Mouse (Mus musculus) liver, adult 2 months (tissue): Measurements from ENCODE around the gene Grm7. TPM values are rescaled to one million over a fixed set of nuclear protein-coding genes. Genes with fewer than 3 reads are reported as not detected.

Experiments used
- DNase-seq: peaks from one replicate; pipeline ENCODE4 v3.0.0-alpha.2; 2011; ENCODE audit warnings: low read depth, low spot score; ENCODE audit errors: extremely low read depth
- H3K27ac ChIP-seq: fragments of 200-500 bp; replicated peaks from 2 replicates; pipeline ENCODE4 v1.5.1; 2012; ENCODE audit warnings: low read depth, mild to moderate bottlenecking, control low read depth, inconsistent platforms, low read length; ENCODE audit not compliant: insufficient read depth
- H3K27me3 ChIP-seq: fragments of 200-500 bp; 2 replicates; pipeline ENCODE4 v1.6.1; 2012; ENCODE audit warnings: mild to moderate bottlenecking, moderate library complexity, low read length, inconsistent platforms; ENCODE audit not compliant: control insufficient read depth, insufficient read depth
- H3K36me3 ChIP-seq: fragments of 200-500 bp; 2 replicates; pipeline ENCODE4 v1.6.1; 2012; ENCODE audit warnings: low read length, inconsistent platforms; ENCODE audit not compliant: control insufficient read depth, insufficient read depth
- H3K4me1 ChIP-seq: fragments of 200-500 bp; 2 replicates; pipeline ENCODE4 v1.6.1; 2011; ENCODE audit warnings: low read length; ENCODE audit not compliant: control insufficient read depth, insufficient read depth
- H3K4me3 ChIP-seq: fragments of 200-500 bp; 2 replicates; pipeline ENCODE4 v1.5.1; 2011; ENCODE audit warnings: low read depth, mild to moderate bottlenecking, control low read depth, low read length, moderate library complexity; ENCODE audit not compliant: insufficient read depth
- H3K79me2 ChIP-seq: fragments of 200-500 bp; 2 replicates; pipeline ENCODE4 v1.6.1; 2012; ENCODE audit warnings: inconsistent platforms, mild to moderate bottlenecking, low read length, moderate library complexity; ENCODE audit not compliant: control insufficient read depth, insufficient read depth
- H3K9ac ChIP-seq: fragments of 200-500 bp; 2 replicates; pipeline ENCODE4 v1.6.1; 2012; ENCODE audit warnings: low read depth, mild to moderate bottlenecking, control low read depth, inconsistent platforms, low read length
- CTCF ChIP-seq: fragments of 200-500 bp; IDR thresholded peaks from 2 replicates; pipeline ENCODE4 v1.5.1; 2011; ENCODE audit warnings: low read depth, low read length, control low read depth
- POLR2A ChIP-seq: fragments of 200-500 bp; IDR thresholded peaks from 2 replicates; pipeline ENCODE4 v1.6.1; 2011; ENCODE audit warnings: low read length, control low read depth; ENCODE audit not compliant: insufficient read depth; ENCODE audit errors: extremely low read depth
- WGBS: fragments of 180-500 bp; shearing (Covaris S2); methylation state at CpG from one replicate; pipeline ENCODE4 v1.1.7; 2018; 5-methylcytosine and 5-hydroxymethylcytosine counted together
- polyA plus RNA-seq: library from polyadenylated mRNA; depleted of rRNA; stranded (reverse); fragments of >200 nt; gene quantifications from 2 replicates; pipeline ENCODE4 v1.2.3, GENCODE M21; 2012
- total RNA-seq: library from RNA; depleted of rRNA; stranded (reverse); fragments of >200 nt; gene quantifications from 2 replicates; pipeline ENCODE4 v1.2.3, GENCODE M21; 2014

Grm7 gene
- total and polyA plus RNA-seq, 2 experiments = not detected

- no peak overlapping the region for H3K9ac ChIP-seq
- no peak for TF ChIP-seq POLR2A
- no peak for TF ChIP-seq CTCF
- no peaks in the 10 kb centered on the region for H3K4me1 ChIP-seq
- no peaks in the 10 kb centered on the region for H3K27me3 ChIP-seq
- no peak overlapping the region for H3K4me3 ChIP-seq
- no peak for DNase-seq
- no peaks in the 10 kb centered on the region for H3K79me2 ChIP-seq
- no peak overlapping the region for H3K27ac ChIP-seq
- no peaks in the 10 kb centered on the region for H3K36me3 ChIP-seq
Observed at GRCm38 (mm10) chr6:111522122-111522521, 876.7 kb downstream of the Grm7 start.

- TF ChIP-seq CTCF (no peak), POLR2A (no peak)
- no peak for DNase-seq
- Histone ChIP-seq H3K4me3 (no peak overlapping the region), H3K27ac (no peak overlapping the region), H3K4me1 (no peaks in the 10 kb centered on the region), H3K36me3 (no peaks in the 10 kb centered on the region), H3K79me2 (no peaks in the 10 kb centered on the region), H3K27me3 (no peaks in the 10 kb centered on the region), H3K9ac (no peak overlapping the region)
- WGBS = 81% methylated on average over 2 of the region's 2 CpGs
Observed at GRCm38 (mm10) chr6:111529985-111530384, 884.6 kb downstream of the Grm7 start.

- Histone ChIP-seq H3K79me2 (no peaks in the 10 kb centered on the region), H3K27me3 (no peaks in the 10 kb centered on the region), H3K9ac (no peak overlapping the region), H3K36me3 (no peaks in the 10 kb centered on the region), H3K4me1 (no peaks in the 10 kb centered on the region), H3K4me3 (no peak overlapping the region), H3K27ac (no peak overlapping the region)
- TF ChIP-seq CTCF = no peak
- TF ChIP-seq POLR2A = no peak
- no peak for DNase-seq
- 83% methylated on average over 1 of the region's 1 CpGs for WGBS
Observed at GRCm38 (mm10) chr6:111558588-111558987, 913.2 kb downstream of the Grm7 start.

- Histone ChIP-seq H3K4me1 (no peaks in the 10 kb centered on the region), H3K36me3 (no peaks in the 10 kb centered on the region), H3K9ac (no peak overlapping the region), H3K79me2 (no peaks in the 10 kb centered on the region), H3K27me3 (no peaks in the 10 kb centered on the region), H3K4me3 (no peak overlapping the region), H3K27ac (no peak overlapping the region)
- DNase-seq = no peak
- 63% methylated on average over 3 of the region's 3 CpGs for WGBS
- peak; percentile 37 for TF ChIP-seq CTCF
- no peak for TF ChIP-seq POLR2A
Observed at GRCm38 (mm10) chr6:111559459-111559858, 914.1 kb downstream of the Grm7 start.

- Histone ChIP-seq H3K4me1 (no peaks in the 10 kb centered on the region), H3K27ac (no peak overlapping the region), H3K36me3 (no peaks in the 10 kb centered on the region), H3K27me3 (no peaks in the 10 kb centered on the region), H3K4me3 (no peak overlapping the region), H3K79me2 (no peaks in the 10 kb centered on the region), H3K9ac (no peak overlapping the region)
- WGBS = 87% methylated on average over 7 of the region's 7 CpGs
- TF ChIP-seq POLR2A = no peak
- no peak for TF ChIP-seq CTCF
- no peak for DNase-seq
Observed at GRCm38 (mm10) chr6:111561347-111561746, 916.0 kb downstream of the Grm7 start.

- H3K27ac ChIP-seq = no peak overlapping the region
- no peaks in the 10 kb centered on the region for H3K27me3 ChIP-seq
- no peaks in the 10 kb centered on the region for H3K79me2 ChIP-seq
- H3K9ac ChIP-seq = no peak overlapping the region
- H3K4me3 ChIP-seq = no peak overlapping the region
- TF ChIP-seq POLR2A = no peak
- no peak for TF ChIP-seq CTCF
- 83% methylated on average over 4 of the region's 4 CpGs for WGBS
- H3K4me1 ChIP-seq = no peaks in the 10 kb centered on the region
- DNase-seq = no peak
- H3K36me3 ChIP-seq = no peaks in the 10 kb centered on the region
Observed at GRCm38 (mm10) chr6:111571471-111572088, 926.2 kb downstream of the Grm7 start.
